Mouse (Mus musculus) brain, embryonic 14.5 days (tissue): Measurements from ENCODE around the gene Dus2.

ENCODE experiments used
- CTCF ChIP-seq: fragments of 200-500 bp; IDR thresholded peaks from 2 replicates; pipeline ENCODE4 v1.5.1; 2012; ENCODE audit warnings: inconsistent platforms, mild to moderate bottlenecking, moderate library complexity, borderline replicate concordance; ENCODE audit not compliant: insufficient read depth, insufficient read length; ENCODE audit errors: extremely low read depth
- POLR2A ChIP-seq: fragments of 200-500 bp; IDR thresholded peaks from 2 replicates; pipeline ENCODE4 v1.6.1; 2012; ENCODE audit warnings: mild to moderate bottlenecking, inconsistent platforms, borderline replicate concordance; ENCODE audit not compliant: poor library complexity, insufficient read depth, insufficient read length, severe bottlenecking; ENCODE audit errors: extremely low read depth

DNA sequence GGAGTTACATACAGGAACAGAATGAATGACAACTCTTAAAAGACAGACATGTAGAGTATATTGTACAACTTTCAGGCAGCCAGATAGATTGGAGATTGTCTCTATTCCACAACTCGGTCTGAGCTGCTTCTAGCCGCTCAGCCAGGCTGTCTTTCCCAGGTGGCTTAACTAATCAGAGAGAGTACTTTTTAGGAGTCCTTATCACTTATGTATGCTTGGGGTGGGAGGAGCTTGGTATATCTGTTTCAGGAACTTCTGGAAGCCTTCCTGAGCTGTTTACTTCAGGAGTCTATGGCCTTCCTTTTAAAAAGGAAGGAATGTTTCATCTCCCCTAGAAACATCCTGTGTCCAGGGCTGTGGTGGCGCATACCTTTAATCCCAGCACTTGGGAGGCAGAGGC, 26.9 kb downstream of the Dus2 start:
- TF ChIP-seq CTCF (no peak), POLR2A (no peak)
